8 mouse cellular contexts compared by ENCODE assay signal in genomic region chr4:128729033-128729708, GRCm38 (mm10). TPM values are rescaled to one million over a fixed set of nuclear protein-coding genes. Genes with fewer than 3 reads are reported as not detected.
DNase-seq lines count a peak whose midpoint lies in the region; ATAC-seq and TF ChIP-seq lines count a peak whose summit lies in the region.

No protein-coding gene starts in this region.

- no peak for TF ChIP-seq CTCF in liver, adult 2 months (IDR thresholded peaks at IDR 0.05; ENCODE audit: low read depth, low read length)

- H3K79me2 ChIP-seq in liver, adult 2 months (ENCODE audit: control insufficient read depth, insufficient read depth, low read length): peaks cover 18% of the 10 kb centered on the region

- TF ChIP-seq POLR2A in liver, adult 2 months (IDR thresholded peaks at IDR 0.05; ENCODE audit: extremely low read depth, insufficient read depth, low read length): no peak

- no peaks in the 10 kb centered on the region for H3K9me3 ChIP-seq in embryonic facial prominence, embryonic 12.5 days
- no peaks in the 10 kb centered on the region for H3K9me3 ChIP-seq in limb, embryonic 10.5 days (replicated peaks)
- H3K9me3 ChIP-seq in neural tube, embryonic 12.5 days: no peaks in the 10 kb centered on the region

- no peaks in the 10 kb centered on the region for H3K36me3 ChIP-seq in liver, adult 2 months (ENCODE audit: control insufficient read depth, insufficient read depth, low read length)
- 0 out of 2 replicates have a peak, but pooled peaks cover 15% of the 10 kb centered on the region for H3K36me3 ChIP-seq in embryonic facial prominence, embryonic 12.5 days
- peaks cover 42% of the 10 kb centered on the region for H3K36me3 ChIP-seq in limb, embryonic 10.5 days
- peaks cover 15% of the 10 kb centered on the region; the same call in 1 of the 2 replicates for H3K36me3 ChIP-seq in neural tube, embryonic 12.5 days

- H3K4me3 ChIP-seq in liver, adult 2 months (ENCODE audit: insufficient read depth, low read depth, low read length): peak overlapping the region; percentile 44; the same call in 1 of the 2 replicates
- peak overlapping the region; percentile 91 for H3K4me3 ChIP-seq in embryonic facial prominence, embryonic 12.5 days
- H3K4me3 ChIP-seq in limb, embryonic 10.5 days: peak overlapping the region; percentile 93
- peak overlapping the region; percentile 99 for H3K4me3 ChIP-seq in neural tube, embryonic 12.5 days

- DNase-seq in liver, adult 2 months (ENCODE audit: extremely low read depth, low read depth, low spot score): no peak
- no peak for DNase-seq in liver
- no peak for DNase-seq in limb, embryonic 10.5 days (ENCODE audit: low spot score)
- no peak for DNase-seq in spleen, adult 12 weeks (ENCODE audit: low spot score)
- no peak for DNase-seq in yolk sac, embryonic 10.5 days (ENCODE audit: low spot score)

- H3K4me2 ChIP-seq in embryonic facial prominence, embryonic 12.5 days (replicated peaks): peak overlapping the region; percentile 91
- peak overlapping the region; percentile 96 for H3K4me2 ChIP-seq in neural tube, embryonic 12.5 days (replicated peaks)

- ATAC-seq in embryonic facial prominence, embryonic 12.5 days (ENCODE audit: insufficient number of reproducible peaks, insufficient read depth, low FRiP score, low TSS enrichment): no peak
- no peak for ATAC-seq in neural tube, embryonic 12.5 days (ENCODE audit: low FRiP score, low read depth)
- no peak for ATAC-seq in erythroid progenitor cell, adult 5-6 weeks (replicated peaks; ENCODE audit: low FRiP score, poor library complexity, severe bottlenecking)

- H3K9ac ChIP-seq in liver, adult 2 months (ENCODE audit: low read depth, low read length): peak overlapping the region; percentile 55
- peak overlapping the region; percentile 100 for H3K9ac ChIP-seq in embryonic facial prominence, embryonic 12.5 days
- peak overlapping the region; percentile 100 for H3K9ac ChIP-seq in neural tube, embryonic 12.5 days

- H3K27me3 ChIP-seq in liver, adult 2 months (ENCODE audit: control insufficient read depth, insufficient read depth, low read length): no peaks in the 10 kb centered on the region
- H3K27me3 ChIP-seq in embryonic facial prominence, embryonic 12.5 days: no peaks in the 10 kb centered on the region
- peaks cover 20% of the 10 kb centered on the region for H3K27me3 ChIP-seq in limb, embryonic 10.5 days (ENCODE audit: low read depth, poor library complexity, severe bottlenecking)
- no peaks in the 10 kb centered on the region for H3K27me3 ChIP-seq in neural tube, embryonic 12.5 days (replicated peaks)

- 13% methylated on average over 15 of the region's 15 CpGs for WGBS in liver, adult 2 months
- 13% methylated on average over 15 of the region's 15 CpGs for WGBS in embryonic facial prominence, embryonic 12.5 days
- 38% methylated on average over 15 of the region's 15 CpGs for WGBS in limb, embryonic 10.5 days
- WGBS in neural tube, embryonic 12.5 days: 11% methylated on average over 15 of the region's 15 CpGs

- peak overlapping the region; percentile 2; the same call in 1 of the 2 replicates for H3K27ac ChIP-seq in liver, adult 2 months (replicated peaks; ENCODE audit: insufficient read depth, low read depth, low read length)
- H3K27ac ChIP-seq in embryonic facial prominence, embryonic 12.5 days: peak overlapping the region; percentile 61
- peak overlapping the region; percentile 98 for H3K27ac ChIP-seq in limb, embryonic 10.5 days
- no peak overlapping the region for H3K27ac ChIP-seq in neural tube, embryonic 12.5 days

- peaks cover 35% of the 10 kb centered on the region for H3K4me1 ChIP-seq in liver, adult 2 months (ENCODE audit: control insufficient read depth, insufficient read depth, low read length)
- H3K4me1 ChIP-seq in embryonic facial prominence, embryonic 12.5 days: peaks cover 58% of the 10 kb centered on the region
- peaks cover 74% of the 10 kb centered on the region for H3K4me1 ChIP-seq in limb, embryonic 10.5 days
- H3K4me1 ChIP-seq in neural tube, embryonic 12.5 days: peaks cover 60% of the 10 kb centered on the region

RNA-seq across cellular contexts. Expression of gene A3galt2, which starts 26.0 kb away (rescaled TPM):
- under 0.01 and 0.07 TPM in 2 replicates for total RNA-seq in liver, adult 2 months (2014; rRNA removed)
- 0.02 TPM in 1 of 2 replicates, not detected in the other for polyA plus RNA-seq in liver, adult 2 months (2012; rRNA removed)
- 0.18 and 0.19 TPM in 2 replicates for polyA plus RNA-seq in embryonic facial prominence, embryonic 12.5 days (2016; fragmentation: Nextera tagmentation; extraction: Ambion mirVana)
- polyA plus RNA-seq in limb, embryonic 10.5 days (2016; fragmentation: Nextera tagmentation; extraction: Ambion mirVana): 0.10 TPM in 1 of 2 replicates, not detected in the other
- polyA plus RNA-seq in neural tube, embryonic 12.5 days (2016; fragmentation: Nextera tagmentation; extraction: Ambion mirVana): 0.46 and 0.54 TPM in 2 replicates
- not detected in 2 replicates for total RNA-seq in erythroid progenitor cell, adult 5-6 weeks (2015; ENCODE audit: low replicate concordance)
- 0.08 TPM in 1 of 2 replicates, not detected in the other for total RNA-seq in erythroid progenitor cell, adult 5-6 weeks (2017; ENCODE audit: low replicate concordance)

Comparison
In these comparisons a context has a peak if more than half of its experiments do, and no peak if none do; other contexts are left out.
1. H3K4me3 ChIP-seq: peak in every context shown above with its lines; median percentile 99 in neural tube, embryonic 12.5 days; 93 in limb, embryonic 10.5 days; 91 in embryonic facial prominence, embryonic 12.5 days; 44 in liver, adult 2 months.